Mouse (Mus musculus): ENCODE results near the gene Gm17364. TPM values are rescaled to one million over a fixed set of nuclear protein-coding genes. Genes with fewer than 3 reads are reported as not detected.
"Not testable (repeated sequence)": the region's sequence is repeated elsewhere in the genome, so short reads cannot be mapped to it uniquely, and the experiment has no call there.

Gm17364 gene
- polyA plus RNA-seq, 1 experiment, result not detected

- DNase-seq (ENCODE audit: extremely low spot score in 1 of 2, low spot score in 1 of 2), result no peak
Observed at GRCm38 (mm10) chr13:41252141-41252540, 21.6 kb downstream of the Gm17364 start.

- DNase-seq (ENCODE audit: extremely low spot score in 1 of 2, low spot score in 1 of 2), result no peak
Observed at GRCm38 (mm10) chr13:41251667-41252066, 22.1 kb downstream of the Gm17364 start.

GRCm38 (mm10) chr13:41251232-41251631, 22.5 kb downstream of the Gm17364 start:
- DNase-seq (ENCODE audit: extremely low spot score in 1 of 2, low spot score in 1 of 2), result not testable (repeated sequence)

DNA sequence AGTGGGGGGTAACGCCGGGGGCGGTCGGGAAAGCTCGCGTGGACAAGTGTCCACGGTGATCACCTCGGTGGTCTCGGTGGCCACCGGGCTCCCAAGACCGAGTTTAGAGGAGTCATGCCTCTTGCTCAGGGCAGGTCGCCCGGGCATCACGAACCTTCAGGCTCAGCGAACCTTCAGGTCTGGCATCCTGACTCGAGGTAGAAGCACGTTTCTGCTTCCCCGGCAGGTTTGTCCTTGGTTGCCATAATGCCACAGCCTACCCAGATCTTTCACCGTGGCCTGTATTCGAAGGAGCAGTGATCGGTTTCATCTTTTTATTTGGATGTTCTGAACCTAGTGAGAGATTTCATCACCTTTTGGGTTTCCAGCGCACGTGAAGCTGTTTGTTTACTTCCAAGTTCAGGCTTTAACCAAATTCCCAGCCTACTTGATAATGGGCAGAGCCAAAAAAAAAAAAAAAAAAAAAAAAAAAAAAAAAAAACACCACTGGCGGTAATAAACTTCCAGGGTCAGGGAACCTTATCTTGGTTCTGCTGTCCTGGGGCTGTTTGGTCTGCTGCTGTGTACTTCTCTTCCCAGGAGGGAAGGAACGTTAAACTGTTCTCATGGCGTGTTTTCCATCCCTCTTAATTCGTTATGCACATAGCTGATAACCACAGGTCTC, 23.3 kb downstream of the Gm17364 start:
- DNase-seq (ENCODE audit: extremely low spot score in 1 of 2, low spot score in 1 of 2), result peak; percentile 25 to 32

- peak; percentile 95 to 96 for DNase-seq (ENCODE audit: extremely low spot score in 1 of 2, low spot score in 1 of 2)
Observed at GRCm38 (mm10) chr13:41249538-41250317, 24.0 kb downstream of the Gm17364 start, which contains the start of gene Smim13. Smim13 (plus strand) TSS chr13:41249844.

DNA sequence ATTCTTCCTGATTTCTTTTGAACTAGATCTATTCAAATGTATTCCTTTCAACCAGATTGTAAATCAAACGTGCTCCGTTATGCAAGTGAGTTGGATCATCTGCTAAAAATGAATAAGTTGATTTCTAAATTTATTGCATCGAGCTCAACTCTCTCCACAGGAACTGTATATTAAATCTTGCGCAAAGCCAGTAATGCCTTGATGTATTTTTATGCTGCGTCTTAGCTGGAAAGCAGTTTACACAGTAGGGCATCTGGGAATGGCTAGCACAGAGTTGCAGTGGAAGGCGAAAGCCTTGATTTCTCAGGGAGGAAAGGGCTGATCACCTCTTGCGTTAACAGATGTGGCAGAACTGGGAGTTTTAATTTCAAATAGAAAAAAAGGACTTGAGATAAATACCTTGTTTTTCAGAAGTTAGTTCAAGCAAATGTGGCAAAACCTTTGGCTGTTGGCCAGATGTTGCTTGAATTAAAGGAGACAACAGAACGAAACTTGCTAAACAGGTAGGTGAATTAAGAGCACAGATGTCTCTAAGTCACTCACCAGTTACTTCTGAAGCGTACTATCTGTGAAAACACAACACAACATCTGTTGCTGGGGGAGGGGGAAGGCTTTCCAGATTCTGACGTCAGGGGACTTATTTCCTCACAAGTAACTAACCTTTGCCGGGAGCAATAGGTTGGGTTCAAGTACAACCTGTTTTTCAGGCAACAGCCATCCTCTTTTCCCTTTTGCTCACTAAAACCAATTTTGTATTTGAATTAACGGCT, 24.8 kb downstream of the Gm17364 start:
- peak; percentile 62 to 64 for DNase-seq (ENCODE audit: extremely low spot score in 1 of 2, low spot score in 1 of 2)

DNA sequence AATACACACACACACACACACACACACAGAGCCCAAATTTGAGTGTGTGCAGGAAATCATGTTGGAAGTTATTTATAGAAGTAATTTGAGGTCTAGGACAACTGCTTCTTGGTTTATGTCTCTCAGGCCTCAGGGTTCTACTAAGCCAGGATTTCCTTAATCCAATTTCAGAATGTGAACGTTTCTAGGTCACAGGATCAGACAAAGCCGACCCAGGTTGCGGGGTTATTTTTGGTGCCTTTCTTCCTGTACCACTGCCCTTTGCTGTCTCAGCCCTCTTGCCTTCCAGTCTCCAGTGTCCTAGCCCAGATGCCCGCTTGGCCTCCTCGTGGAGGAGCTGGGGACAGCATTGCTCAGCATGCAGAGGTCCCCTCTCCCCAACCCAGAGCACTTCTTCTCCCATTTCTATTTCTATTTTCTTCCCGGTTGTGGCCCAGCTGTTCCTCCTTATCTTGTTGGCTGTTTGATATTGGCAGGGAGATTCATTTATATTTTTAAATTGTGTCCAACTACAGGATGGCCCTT, 29.4 kb downstream of the Gm17364 start:
- DNase-seq (ENCODE audit: extremely low spot score in 1 of 2, low spot score in 1 of 2), result no peak

GRCm38 (mm10) chr13:41241557-41241956, 32.2 kb downstream of the Gm17364 start:
- DNase-seq (ENCODE audit: extremely low spot score in 1 of 2, low spot score in 1 of 2), result no peak

- DNase-seq (ENCODE audit: extremely low spot score in 1 of 2, low spot score in 1 of 2), result peak in 1 of 2 experiments; percentile 78
Observed at GRCm38 (mm10) chr13:41238805-41239130, 35.0 kb downstream of the Gm17364 start.

GRCm38 (mm10) chr13:41238035-41238804, 35.6 kb downstream of the Gm17364 start:
- DNase-seq (ENCODE audit: extremely low spot score in 1 of 2, low spot score in 1 of 2), result no peak

DNA sequence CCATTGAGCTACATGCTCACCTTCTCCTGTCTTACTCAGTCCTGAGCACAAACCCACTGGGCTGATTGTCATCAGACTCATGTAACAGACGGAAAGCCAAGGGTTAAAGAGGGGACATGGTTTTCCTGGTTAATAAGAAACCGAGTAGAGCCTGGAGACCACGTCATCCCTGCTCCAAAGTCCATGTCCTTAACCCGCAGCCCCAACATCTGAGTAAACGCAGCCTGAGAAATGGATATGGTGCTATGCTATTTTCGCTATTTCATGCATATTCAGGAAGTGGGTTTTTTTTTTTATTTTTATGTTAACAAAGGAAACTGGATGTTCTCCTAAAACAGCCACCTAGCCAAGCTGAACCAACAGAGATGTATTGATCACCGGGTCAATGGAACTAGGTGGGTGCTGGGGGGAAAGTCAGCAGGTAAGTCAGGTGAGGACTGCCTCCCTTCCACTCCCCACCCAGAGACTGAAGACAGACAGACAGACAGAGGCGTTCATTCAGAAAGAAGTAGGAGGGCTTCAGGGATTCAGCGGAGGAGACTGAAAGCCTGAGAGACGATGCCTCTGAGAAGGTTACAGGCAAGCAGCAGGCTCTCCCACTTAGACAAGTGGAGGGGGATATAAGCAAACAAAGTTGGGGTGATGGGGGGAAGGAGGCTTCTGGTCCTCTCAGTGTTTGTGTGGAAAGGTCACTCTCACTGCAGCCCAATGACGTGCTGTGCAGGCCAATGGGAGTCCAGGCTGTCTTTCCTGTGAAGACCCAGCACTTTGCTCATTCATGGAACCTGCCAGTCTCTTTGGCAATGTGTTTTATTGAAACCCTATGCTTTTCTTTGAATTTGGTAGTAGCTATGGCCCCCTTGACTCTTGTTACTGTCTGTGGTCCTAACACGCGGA, 37.7 kb downstream of the Gm17364 start:
- no peak for DNase-seq (ENCODE audit: extremely low spot score in 1 of 2, low spot score in 1 of 2)

DNA sequence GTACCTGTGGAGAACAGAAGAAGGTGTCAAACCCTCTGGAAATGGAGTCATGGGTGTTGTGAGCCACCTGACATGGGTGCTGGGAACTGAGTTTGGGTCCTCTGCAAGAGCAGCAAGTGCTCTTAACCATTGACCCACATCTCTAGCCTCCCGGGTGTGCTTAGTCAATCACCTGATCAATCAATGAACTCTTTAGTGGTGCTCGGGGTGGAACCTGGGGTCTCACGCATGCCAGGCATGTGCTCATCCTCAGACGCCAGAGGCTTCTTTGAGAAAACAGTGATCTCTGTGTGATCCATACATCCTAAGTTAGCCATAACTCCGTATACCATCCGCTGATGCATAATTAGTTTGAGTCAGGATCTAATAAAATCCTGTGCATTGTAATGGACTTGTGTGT, 38.6 kb downstream of the Gm17364 start:
- no peak for DNase-seq (ENCODE audit: extremely low spot score in 1 of 2, low spot score in 1 of 2)

DNA sequence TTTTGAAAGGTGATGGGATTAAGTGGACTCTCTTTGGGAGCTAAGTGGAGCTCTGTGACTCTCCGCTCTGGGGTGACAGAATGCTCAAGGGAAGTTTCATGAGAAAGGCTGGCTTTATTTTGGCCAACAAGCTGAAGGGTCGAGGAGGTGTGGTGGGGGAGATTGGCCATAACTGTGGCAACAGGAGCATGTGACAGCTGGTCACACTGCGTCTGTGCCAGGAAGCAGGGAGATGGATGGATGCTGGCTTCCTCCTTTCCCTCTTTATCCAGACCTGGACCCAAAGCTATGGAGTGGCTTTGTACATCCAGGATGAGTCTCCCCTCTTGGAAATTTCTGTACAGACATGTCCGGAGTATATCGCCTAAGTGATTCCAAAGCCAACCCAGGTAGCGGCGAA, 40.5 kb downstream of the Gm17364 start:
- no peak for DNase-seq (ENCODE audit: extremely low spot score in 1 of 2, low spot score in 1 of 2)

DNA sequence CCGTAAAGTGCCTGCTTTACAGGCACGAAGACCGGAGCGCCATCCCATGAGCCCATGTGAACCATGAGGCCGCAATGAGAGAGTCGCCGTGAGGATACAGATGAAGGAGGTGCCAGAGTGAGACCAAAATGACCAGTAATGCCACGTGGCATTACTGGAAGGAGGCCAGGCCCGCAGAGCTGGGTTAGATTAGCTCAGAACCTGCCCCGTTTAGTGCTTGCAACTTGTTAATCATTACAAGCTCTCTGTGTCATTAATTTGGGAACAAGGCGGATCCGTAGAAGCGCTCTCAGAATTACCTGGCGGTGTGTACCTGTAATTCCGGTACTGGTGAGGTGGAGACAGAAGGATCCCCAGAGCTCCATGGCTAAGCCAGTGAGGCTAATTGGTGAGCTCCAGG, 41.6 kb downstream of the Gm17364 start:
- DNase-seq (ENCODE audit: extremely low spot score in 1 of 2, low spot score in 1 of 2), result no peak

GRCm38 (mm10) chr13:41231389-41231983, 42.3 kb downstream of the Gm17364 start:
- peak in 1 of 2 experiments; percentile 47 for DNase-seq (ENCODE audit: extremely low spot score in 1 of 2, low spot score in 1 of 2)

DNA sequence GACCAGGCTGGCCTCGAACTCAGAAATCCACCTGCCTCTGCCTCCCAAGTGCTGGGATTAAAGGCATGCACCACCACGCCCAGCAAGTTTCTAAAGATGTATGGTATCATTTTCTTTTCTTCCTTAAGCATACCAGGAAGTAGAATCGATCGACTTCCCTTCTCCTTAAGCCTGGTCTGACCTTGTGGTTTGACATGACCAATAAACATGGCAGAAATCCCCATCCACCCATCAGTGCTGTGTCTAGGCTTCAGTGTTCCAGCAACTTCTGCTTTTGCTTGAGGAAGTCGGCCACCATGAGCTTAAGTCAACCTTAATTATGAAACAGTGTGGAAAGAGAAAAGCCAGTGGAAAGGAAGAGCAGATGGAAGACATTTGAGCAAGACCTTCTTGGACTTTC, 43.5 kb downstream of the Gm17364 start:
- no peak for DNase-seq (ENCODE audit: extremely low spot score in 1 of 2, low spot score in 1 of 2)

DNA sequence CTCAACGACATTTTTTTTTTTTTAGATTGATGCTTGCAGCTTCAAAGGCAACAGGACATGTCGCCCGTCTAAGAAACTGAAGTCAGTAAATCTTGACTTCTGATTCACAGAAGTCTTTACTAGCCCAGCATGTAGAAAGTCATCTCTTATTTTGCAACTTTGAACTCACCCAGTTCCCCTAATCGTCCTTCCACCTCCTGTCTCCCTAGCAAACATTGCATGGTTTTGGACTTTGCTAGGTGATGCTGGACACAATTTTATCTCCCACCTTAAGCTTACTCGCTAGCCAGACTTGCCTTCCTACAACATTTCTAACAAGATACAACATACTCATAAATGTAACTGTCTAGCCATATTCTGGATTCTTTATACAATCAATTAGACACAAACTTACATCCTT, 45.7 kb downstream of the Gm17364 start:
- no peak for DNase-seq (ENCODE audit: extremely low spot score in 1 of 2, low spot score in 1 of 2)

DNA sequence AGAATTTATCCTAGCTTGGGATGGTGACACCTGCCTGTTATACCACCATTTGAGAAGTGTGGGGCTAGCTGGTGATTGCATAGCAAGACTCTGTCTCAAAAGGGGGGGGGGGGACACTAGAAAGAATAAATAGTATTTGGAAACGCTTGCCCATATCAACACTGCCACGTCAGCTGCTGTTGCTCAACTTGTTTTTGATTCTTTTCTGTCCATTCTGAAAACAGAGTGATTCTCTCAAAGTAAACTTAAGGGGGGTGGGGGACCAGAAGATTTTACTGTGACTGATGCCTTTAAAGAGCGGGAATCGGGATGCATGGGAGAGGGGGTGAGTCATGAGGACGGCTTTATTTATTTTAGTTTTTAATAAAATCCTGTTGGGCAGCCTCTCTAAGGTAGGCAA, 47.3 kb downstream of the Gm17364 start:
- no peak for DNase-seq (ENCODE audit: extremely low spot score in 1 of 2, low spot score in 1 of 2)

Measured in frontal cortex, adult 2 months (tissue).